Comparison of ENCODE assay signal across 8 mouse cellular contexts in the genomic region with DNA sequence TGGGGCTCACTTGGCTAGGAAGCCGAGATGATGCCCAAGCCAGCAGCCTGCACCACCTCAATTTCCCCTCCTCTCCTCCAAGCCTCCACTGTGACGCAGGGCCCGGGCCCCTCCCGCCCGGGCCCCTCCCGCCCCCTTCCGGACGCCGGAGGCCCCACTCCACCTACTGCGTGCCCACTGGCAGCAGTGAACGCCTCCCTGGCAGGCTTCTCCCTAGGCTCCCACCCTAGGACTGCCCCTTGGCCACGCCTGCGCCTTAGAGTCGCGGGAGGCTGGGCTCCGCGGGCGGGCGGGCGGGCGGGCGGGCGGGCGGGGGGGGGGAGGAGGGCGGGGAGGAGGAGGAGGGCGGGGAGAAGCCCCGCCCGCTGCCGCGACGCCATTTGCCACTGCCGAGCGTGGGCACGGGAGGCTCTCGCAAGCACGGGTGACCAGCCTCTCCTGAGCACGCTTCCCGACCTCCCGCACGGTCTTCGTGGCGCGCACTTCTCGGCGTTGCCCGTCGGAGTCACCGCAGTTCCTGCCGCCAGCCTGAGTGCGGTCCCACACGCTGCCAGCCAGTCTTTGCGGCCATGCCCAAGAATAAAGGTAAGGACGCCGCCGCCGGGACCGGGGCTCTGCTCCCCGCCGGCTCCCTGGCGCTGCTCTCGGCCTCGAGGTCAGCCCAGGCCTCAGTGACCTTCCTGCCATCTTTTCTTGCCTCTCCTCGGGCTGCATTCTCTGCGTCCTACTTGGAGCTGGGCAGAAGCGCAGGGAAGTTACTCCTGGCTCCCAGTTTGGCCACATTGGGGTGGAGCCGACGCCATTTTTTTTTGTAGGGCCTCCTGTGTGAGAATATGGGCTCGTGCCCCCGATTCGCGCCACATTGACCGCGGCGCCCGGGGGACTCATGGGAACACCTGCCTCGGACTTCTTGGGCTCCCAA. TPM values are rescaled to one million over a fixed set of nuclear protein-coding genes. Genes with fewer than 3 reads are reported as not detected.
DNase-seq lines count a peak whose midpoint lies in the region; ATAC-seq and TF ChIP-seq lines count a peak whose summit lies in the region.

A gene (plus strand): TSS at position 348 of the 922 bp plus-strand sequence.

- H3K36me3 ChIP-seq in hindbrain, embryonic 10.5 days, result peaks cover 22% of the 10 kb centered on the region
- H3K36me3 ChIP-seq in lung, postnatal 0 days (ENCODE audit: insufficient read depth, low read length), result no peaks in the 10 kb centered on the region

- TF ChIP-seq CTCF in lung, postnatal 0 days (IDR thresholded peaks at IDR 0.05), result peak; percentile 29

- peak within 1 kb of the TSS; percentile 69 for H3K4me3 ChIP-seq in hindbrain, embryonic 10.5 days
- peak within 1 kb of the TSS; percentile 67 for H3K4me3 ChIP-seq in lung, postnatal 0 days (ENCODE audit: low read depth, low read length)

- H3K4me1 ChIP-seq in hindbrain, embryonic 10.5 days (replicated peaks), result peaks cover 7% of the 10 kb centered on the region
- H3K4me1 ChIP-seq in lung, postnatal 0 days (ENCODE audit: insufficient read depth, low read depth, low read length), result no peaks in the 10 kb centered on the region

- peak; percentile 94 for ATAC-seq in frontal cortex, adult (ENCODE audit: low TSS enrichment)
- peak; percentile 100 for ATAC-seq in lung, postnatal 0 days

- TF ChIP-seq EP300 in lung, postnatal 0 days (IDR thresholded peaks at IDR 0.05), result no peak

- DNase-seq in MEL-GATA-1-ER (ENCODE audit: extremely low read depth, low read depth), result peak; percentile 83
- DNase-seq in cerebellum, adult 8-10 months, result peak; percentile 54
- peak; percentile 71 for DNase-seq in hindbrain, embryonic 10.5 days (ENCODE audit: low spot score)
- DNase-seq in layer of hippocampus, adult 9-11 months, result peak; percentile 69
- DNase-seq in lung, postnatal 0 days (ENCODE audit: low spot score), result peak; percentile 93
- DNase-seq in ovary, postnatal 14 days (ENCODE audit: low spot score), result peak; percentile 41
- peak; percentile 87 for DNase-seq in thymus, postnatal 14 days

- H3K27me3 ChIP-seq in hindbrain, embryonic 10.5 days (ENCODE audit: insufficient read depth, poor library complexity, severe bottlenecking), result peaks cover 5% of the 10 kb centered on the region; the same call in 1 of the 2 replicates
- no peaks in the 10 kb centered on the region for H3K27me3 ChIP-seq in lung, postnatal 0 days (replicated peaks; ENCODE audit: insufficient read depth, low read length)

- H3K4me2 ChIP-seq in lung, postnatal 0 days (replicated peaks; ENCODE audit: low read depth, low read length), result peak within 1 kb of the TSS; percentile 50

- H3K9ac ChIP-seq in lung, postnatal 0 days (replicated peaks; ENCODE audit: low read depth), result peak within 1 kb of the TSS; percentile 44

- H3K27ac ChIP-seq in hindbrain, embryonic 10.5 days, result peak within 1 kb of the TSS; percentile 92
- peak within 1 kb of the TSS; percentile 71 for H3K27ac ChIP-seq in lung, postnatal 0 days (ENCODE audit: low read length)

- no peaks in the 10 kb centered on the region for H3K9me3 ChIP-seq in hindbrain, embryonic 10.5 days
- H3K9me3 ChIP-seq in lung, postnatal 0 days (ENCODE audit: low read length), result no peaks in the 10 kb centered on the region

- WGBS in hindbrain, embryonic 10.5 days, result 17% methylated on average over 62 of the region's 76 CpGs
- 7% methylated on average over 19 of the region's 76 CpGs for WGBS in lung, postnatal 0 days

RNA-seq across cellular contexts. Expression of the gene that starts here (rescaled TPM):
- polyA plus RNA-seq in hindbrain, embryonic 10.5 days (2016; fragmentation: Nextera tagmentation; extraction: Ambion mirVana), result 154 and 156 TPM in 2 replicates
- 68.4 and 73.1 TPM in 2 replicates for polyA plus RNA-seq in lung, postnatal 0 days (2015; fragmentation: Nextera tagmentation; extraction: Ambion mirVana)

Comparison
In these comparisons a context has a peak if more than half of its experiments do, and no peak if none do; other contexts are left out.
1. Peak in every context shown above with its lines: DNase-seq, ATAC-seq, H3K4me3 ChIP-seq and H3K27ac ChIP-seq.
2. DNase-seq: peak in every context shown above with its lines; median percentile 93 in lung, postnatal 0 days; 87 in thymus, postnatal 14 days; 83 in MEL-GATA-1-ER; 71 in hindbrain, embryonic 10.5 days; 69 in layer of hippocampus, adult 9-11 months; 54 in cerebellum, adult 8-10 months; 41 in ovary, postnatal 14 days.